Mouse (Mus musculus) kidney, adult 2 months (tissue): ENCODE measurements around the gene Tab1. TPM values are rescaled to one million over a fixed set of nuclear protein-coding genes. Genes with fewer than 3 reads are reported as not detected.
A peak's percentile ranks its signal among the peaks of the same experiment; 100 is the strongest.

Experiments used
- DNase-seq: peaks from one replicate; pipeline ENCODE4 v3.0.0; 2021
- H3K27ac ChIP-seq: fragments of 200-500 bp; 2 replicates; pipeline ENCODE4 v1.5.1; 2012; ENCODE audit warnings: low read depth, low read length, control low read depth, inconsistent platforms; ENCODE audit not compliant: insufficient read depth
- H3K27me3 ChIP-seq: fragments of 200-500 bp; replicated peaks from 2 replicates; pipeline ENCODE4 v1.6.1; 2012; ENCODE audit warnings: mild to moderate bottlenecking, moderate library complexity, low read length, inconsistent platforms; ENCODE audit not compliant: control insufficient read depth, insufficient read depth
- H3K36me3 ChIP-seq: fragments of 200-500 bp; 2 replicates; pipeline ENCODE4 v1.6.1; 2012; ENCODE audit warnings: mild to moderate bottlenecking, moderate library complexity, low read length, inconsistent platforms; ENCODE audit not compliant: control insufficient read depth, insufficient read depth
- H3K4me1 ChIP-seq: fragments of 200-500 bp; 2 replicates; pipeline ENCODE4 v1.6.1; 2011; ENCODE audit warnings: low read length; ENCODE audit not compliant: control insufficient read depth, insufficient read depth
- H3K4me3 ChIP-seq: fragments of 200-500 bp; 2 replicates; pipeline ENCODE4 v1.5.1; 2011; ENCODE audit warnings: mild to moderate bottlenecking, low read depth, low read length, control low read depth; ENCODE audit not compliant: insufficient read depth
- CTCF ChIP-seq: fragments of 200-500 bp; conservative IDR thresholded peaks from 2 replicates; pipeline ENCODE4 v1.5.1; 2011; ENCODE audit warnings: low read depth, mild to moderate bottlenecking, control low read depth, low read length, moderate library complexity, mixed read lengths; ENCODE audit not compliant: insufficient read depth, insufficient read length
- POLR2A ChIP-seq: fragments of 200-500 bp; IDR thresholded peaks from one replicate; pipeline ENCODE4 v1.6.1; 2011; ENCODE audit warnings: low read depth, low read length, control low read depth
- WGBS: fragments of 180-500 bp; shearing (Covaris S2); methylation state at CpG from one replicate; pipeline ENCODE4 v1.1.7; 2018; 5-methylcytosine and 5-hydroxymethylcytosine counted together
- polyA plus RNA-seq: library from polyadenylated mRNA; depleted of rRNA; stranded (reverse); fragments of >200 nt; gene quantifications from 2 replicates; pipeline ENCODE4 v1.2.3, GENCODE M21; 2012

The Tab1 gene
- polyA plus RNA-seq, 1 experiment = 26.7 TPM

DNA sequence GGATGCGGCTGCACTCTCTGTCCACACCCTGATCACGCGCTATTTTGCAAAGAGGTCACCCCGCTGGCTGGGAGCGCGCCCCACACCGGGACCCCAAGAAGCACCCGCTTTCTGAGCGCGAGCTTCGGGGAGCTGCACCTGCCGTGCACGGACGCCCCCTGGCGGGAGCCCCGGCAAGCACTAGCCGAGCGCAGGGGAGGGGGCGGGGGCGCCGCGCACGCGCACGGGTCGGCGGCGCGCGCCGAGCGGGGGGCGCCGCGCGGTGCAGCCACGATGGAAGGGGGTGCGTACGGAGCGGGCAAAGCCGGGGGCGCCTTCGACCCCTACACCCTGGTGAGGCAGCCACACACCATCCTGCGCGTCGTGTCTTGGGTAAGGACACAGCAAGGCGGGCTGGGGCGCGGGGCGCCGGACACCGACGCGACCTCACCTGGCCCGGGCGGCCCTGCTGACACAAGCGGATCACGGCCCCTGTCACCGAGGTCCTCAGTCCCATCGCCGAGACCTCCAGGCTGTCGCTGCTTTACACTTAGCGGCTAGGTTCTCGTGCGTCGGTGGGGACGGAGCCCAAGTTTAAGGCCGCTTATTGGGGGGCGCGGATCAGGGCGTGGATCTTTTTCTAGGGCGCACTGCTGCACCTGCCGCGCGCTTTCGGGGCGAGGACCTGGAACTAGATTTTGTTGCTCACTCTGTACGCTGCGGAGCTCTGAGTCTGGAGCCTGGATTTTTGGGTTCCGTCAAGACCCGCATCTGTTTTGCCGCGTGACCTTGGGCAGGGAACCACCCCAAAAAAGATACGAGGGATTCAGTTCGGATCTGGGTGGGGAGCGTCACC lies 41.6 kb upstream of the Tab1 start, which contains the start of the genes Syngr1 and Rpl3:
TSS of gene Syngr1 (plus strand) at position 214 of the 835 bp plus-strand sequence.
TSS of gene Rpl3 (minus strand) at position 748 of the 835 bp plus-strand sequence.
- Histone ChIP-seq H3K36me3 (no peaks in the 10 kb centered on the region), H3K27ac (no peak within 1 kb of the TSS), H3K27me3 (no peaks in the 10 kb centered on the region), H3K4me1 (no peaks in the 10 kb centered on the region), H3K4me3 (peak within 1 kb of the TSS; percentile 58)
- WGBS = 2% methylated on average over 83 of the region's 86 CpGs
- DNase-seq = peak; percentile 76
- TF ChIP-seq POLR2A = no peak
- TF ChIP-seq CTCF = peak; percentile 60

GRCm38 (mm10) chr15:80092041-80092441 lies 40.9 kb upstream of the Tab1 start:
- WGBS = 53% methylated on average over 7 of the region's 7 CpGs
- Histone ChIP-seq H3K27me3 (no peaks in the 10 kb centered on the region), H3K4me3 (no peak overlapping the region; the same call in 1 of the 2 replicates), H3K36me3 (no peaks in the 10 kb centered on the region), H3K27ac (no peak overlapping the region), H3K4me1 (peaks cover 5% of the 10 kb centered on the region; the same call in 1 of the 2 replicates)
- TF ChIP-seq POLR2A (no peak), CTCF (no peak)
- DNase-seq = no peak

- Histone ChIP-seq H3K4me1 (peaks cover 5% of the 10 kb centered on the region; the same call in 1 of the 2 replicates), H3K4me3 (no peak overlapping the region), H3K27ac (no peak overlapping the region), H3K27me3 (no peaks in the 10 kb centered on the region), H3K36me3 (no peaks in the 10 kb centered on the region)
- no peak for TF ChIP-seq POLR2A
- no peak for TF ChIP-seq CTCF
- DNase-seq = no peak
- WGBS = 38% methylated on average over 8 of the region's 8 CpGs
Measured at GRCm38 (mm10) chr15:80092599-80092998, 40.3 kb upstream of the Tab1 start.

- 93% methylated on average over 13 of the region's 13 CpGs for WGBS
- DNase-seq = no peak
- H3K27ac ChIP-seq = no peak overlapping the region
- no peak overlapping the region for H3K4me3 ChIP-seq
- peaks cover 5% of the 10 kb centered on the region; the same call in 1 of the 2 replicates for H3K4me1 ChIP-seq
- H3K36me3 ChIP-seq = no peaks in the 10 kb centered on the region
- H3K27me3 ChIP-seq = no peaks in the 10 kb centered on the region
- TF ChIP-seq POLR2A (no peak), CTCF (no peak)
Measured at GRCm38 (mm10) chr15:80094201-80094600, 38.7 kb upstream of the Tab1 start.

DNA sequence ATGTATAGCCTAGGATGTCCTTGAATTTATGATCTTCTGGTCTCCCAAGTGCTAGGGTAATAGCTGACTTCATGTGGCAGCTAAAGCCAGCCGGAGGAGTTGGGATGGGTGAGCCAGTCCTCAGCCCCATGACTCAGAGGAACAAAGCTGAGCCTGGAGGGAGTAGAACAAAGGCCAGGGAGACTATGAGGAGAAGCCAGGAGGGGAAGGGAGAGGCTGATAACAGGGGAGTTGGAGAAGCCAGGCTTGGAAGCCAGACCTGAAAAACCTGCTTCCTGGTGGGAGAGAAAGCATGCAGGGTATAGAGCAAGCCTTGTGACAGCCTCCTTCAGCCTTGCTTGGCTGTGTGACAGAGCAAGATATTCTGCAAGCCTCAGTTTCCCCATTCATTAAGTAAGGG lies 37.3 kb upstream of the Tab1 start:
- no peak for DNase-seq
- Histone ChIP-seq H3K4me1 (peaks cover 5% of the 10 kb centered on the region; the same call in 1 of the 2 replicates), H3K27ac (no peak overlapping the region), H3K4me3 (no peak overlapping the region), H3K36me3 (no peaks in the 10 kb centered on the region), H3K27me3 (no peaks in the 10 kb centered on the region)
- TF ChIP-seq CTCF (no peak), POLR2A (no peak)
- WGBS = 83% methylated on average over 1 of the region's 1 CpGs

DNA sequence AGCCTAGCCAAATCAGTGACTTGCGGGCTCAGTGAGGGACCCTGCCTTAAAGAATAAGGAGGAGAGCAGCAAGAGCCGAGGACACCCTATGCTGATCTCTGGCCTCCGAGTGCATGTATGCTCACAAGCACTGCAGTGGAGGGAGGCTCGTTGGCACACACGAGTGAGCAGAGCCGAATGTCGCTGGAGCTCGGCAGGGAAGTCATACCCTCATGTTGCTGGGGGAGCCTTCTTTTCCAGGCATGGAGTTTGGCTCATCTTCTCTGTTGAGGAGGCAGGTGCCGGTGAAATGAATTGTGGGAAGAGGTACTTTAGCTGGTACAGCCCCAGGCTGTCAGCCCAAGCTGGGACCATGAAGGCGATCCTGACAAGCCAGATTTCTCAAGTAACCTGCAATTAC lies 36.5 kb upstream of the Tab1 start:
- no peaks in the 10 kb centered on the region for H3K27me3 ChIP-seq
- TF ChIP-seq POLR2A (no peak), CTCF (no peak)
- peaks cover 5% of the 10 kb centered on the region; the same call in 1 of the 2 replicates for H3K4me1 ChIP-seq
- no peak overlapping the region for H3K4me3 ChIP-seq
- DNase-seq = no peak
- H3K36me3 ChIP-seq = no peaks in the 10 kb centered on the region
- whole genome bisulfite sequencing = 71% methylated on average over 10 of the region's 10 CpGs
- H3K27ac ChIP-seq = no peak overlapping the region

DNA sequence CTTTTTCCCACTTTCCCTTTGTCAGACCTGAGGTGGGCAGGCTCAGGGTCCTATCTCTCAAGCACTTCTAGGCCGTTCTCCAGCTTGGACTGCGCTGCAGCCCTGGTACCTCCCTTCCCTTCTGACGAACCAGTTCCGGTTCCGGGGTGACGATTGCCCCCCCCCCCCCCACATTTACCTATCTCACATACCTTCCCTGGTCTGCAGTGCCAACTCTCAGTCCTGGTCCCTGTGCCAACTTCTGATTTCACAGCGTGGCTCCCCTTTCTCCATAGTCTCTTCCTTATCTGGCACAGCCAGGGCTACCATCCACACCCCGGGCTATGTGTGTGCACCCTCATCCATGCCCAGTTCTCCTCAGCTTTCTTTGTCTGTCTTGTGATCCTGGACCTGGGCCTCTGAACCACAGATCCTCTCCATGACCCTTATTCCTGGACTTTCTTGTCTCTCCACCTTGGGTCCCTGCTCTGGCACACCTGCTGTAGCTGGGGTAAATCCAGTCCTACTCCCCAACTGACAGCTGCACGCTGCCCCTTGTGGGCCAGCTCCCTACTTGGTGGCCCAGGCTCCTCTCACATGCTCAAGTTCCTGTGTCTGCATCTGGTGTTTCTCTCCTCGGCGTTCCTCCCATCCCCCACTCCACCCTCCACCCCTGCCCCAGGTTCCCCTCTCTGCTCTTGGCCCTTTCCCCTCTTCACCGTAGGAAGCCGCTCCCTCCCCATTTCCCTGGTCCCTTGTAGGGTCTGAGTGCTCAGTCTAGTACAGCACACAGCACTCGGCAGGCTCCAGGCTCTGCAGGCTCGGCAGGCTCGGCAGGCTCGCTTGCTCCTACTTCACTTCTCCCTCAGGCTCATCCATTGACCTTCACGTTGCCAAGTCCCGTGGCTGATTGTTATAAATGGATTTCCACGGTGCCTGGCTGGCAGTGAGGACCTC lies 35.7 kb upstream of the Tab1 start:
- H3K27ac ChIP-seq = no peak overlapping the region
- TF ChIP-seq POLR2A (no peak), CTCF (no peak)
- H3K27me3 ChIP-seq = no peaks in the 10 kb centered on the region

More for the DNA sequence above, 35.7 kb upstream of the Tab1 start:
- peak; percentile 34 for DNase-seq
- H3K36me3 ChIP-seq = no peaks in the 10 kb centered on the region
- WGBS = 28% methylated on average over 20 of the region's 20 CpGs
- no peak overlapping the region for H3K4me3 ChIP-seq
- peaks cover 5% of the 10 kb centered on the region; the same call in 1 of the 2 replicates for H3K4me1 ChIP-seq
